Mouse (Mus musculus) CD4-positive, CD25-positive, alpha-beta regulatory T cell, adult 2 months (primary cell): ENCODE data around the gene Il3ra.

Experiments
- DNase-seq: peaks from one replicate; pipeline ENCODE4 v3.0.0-alpha.2; 2012; ENCODE audit warnings: low read depth, low spot score

Il3ra gene

GRCm38 (mm10) chr14:14345948-14346812 is at the start of gene Il3ra:
TSS of gene Il3ra (plus strand) at chr14:14346275.
- peak; percentile 93 for DNase-seq

DNA sequence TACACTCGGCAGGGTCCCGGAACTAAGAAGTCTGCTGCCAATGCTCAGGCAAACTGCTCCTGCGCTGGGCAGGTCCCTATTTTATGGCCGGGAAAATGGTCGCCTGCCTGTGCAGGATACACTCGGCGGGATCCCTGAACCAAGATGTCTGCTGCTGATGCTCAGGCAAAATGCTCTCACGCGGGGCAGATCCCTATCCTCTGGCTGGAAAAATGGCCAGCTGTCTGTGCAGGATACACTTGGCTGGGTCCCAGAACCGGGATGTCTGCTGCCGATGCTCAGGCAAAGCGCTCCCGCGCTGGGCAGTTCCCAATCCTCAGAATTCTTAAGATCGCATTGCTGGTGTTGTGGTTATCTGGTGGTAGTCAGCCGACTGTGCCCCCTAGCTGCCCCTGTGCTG is 37.1 kb upstream of the Il3ra start:
- DNase-seq: no peak

- no peak for DNase-seq
Measured at GRCm38 (mm10) chr14:14309416-14309815, 36.7 kb upstream of the Il3ra start.

DNA sequence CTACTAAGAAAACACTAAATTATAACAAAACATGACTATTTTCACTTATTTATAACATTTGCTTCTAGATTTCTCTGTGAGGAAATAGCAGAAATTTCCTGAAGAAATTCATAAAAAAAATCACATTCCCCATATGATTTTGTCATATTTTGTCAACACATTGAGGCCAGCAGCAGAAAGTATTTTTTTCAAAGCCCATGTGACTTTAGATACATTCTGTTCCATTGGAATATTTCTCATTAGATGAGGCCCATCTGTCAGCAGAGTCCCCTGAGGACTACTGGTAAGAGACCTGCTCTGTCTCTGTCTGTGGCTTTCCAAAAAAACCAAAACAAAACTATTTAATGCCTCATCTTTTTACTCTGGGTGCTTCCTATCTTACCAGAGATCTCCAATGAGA is 23.5 kb upstream of the Il3ra start, which contains the start of gene Olfr31:
Gene Olfr31, plus strand, starts transcription at position 301 of the 400 bp plus-strand sequence.
- no peak for DNase-seq

GRCm38 (mm10) chr14:14345113-14345871 is 783 bp upstream of the Il3ra start:
- peak; percentile 98 for DNase-seq

GRCm38 (mm10) chr14:14346813-14347100 is 682 bp downstream of the Il3ra start:
- DNase-seq: no peak

DNA sequence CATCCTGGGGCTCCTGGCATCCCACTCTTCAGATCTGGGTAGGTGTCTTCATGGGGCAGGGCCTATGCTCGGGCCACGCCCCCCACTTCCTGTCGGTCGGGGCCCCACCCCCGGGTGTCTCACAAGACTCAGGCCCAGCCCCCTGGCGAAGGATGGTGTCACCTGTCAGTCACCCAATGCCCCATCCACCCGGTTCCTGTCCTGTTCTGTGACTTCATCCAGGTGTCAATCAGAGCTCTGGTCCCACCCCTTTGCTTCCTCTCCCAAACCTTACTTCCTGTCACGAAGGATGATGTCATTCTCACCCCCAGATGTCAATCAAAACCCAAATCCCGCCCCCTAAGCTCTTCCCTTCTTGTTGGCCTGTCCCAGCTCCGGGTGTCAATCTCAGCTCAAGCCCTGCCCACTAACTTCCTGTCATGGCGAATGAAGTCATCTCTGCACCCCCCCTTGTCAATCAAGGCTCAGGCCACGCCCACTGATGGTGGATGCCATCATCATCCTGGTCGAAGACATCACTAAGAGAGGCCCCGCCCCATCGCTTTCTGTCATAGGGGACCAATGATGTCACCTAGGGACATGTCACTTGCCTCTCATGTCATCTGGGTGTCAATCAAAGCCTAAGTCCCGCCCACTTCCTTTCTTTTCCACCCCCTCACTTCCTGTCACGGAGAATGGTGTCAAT is 1.2 kb downstream of the Il3ra start:
- DNase-seq: peak; percentile 79

DNA sequence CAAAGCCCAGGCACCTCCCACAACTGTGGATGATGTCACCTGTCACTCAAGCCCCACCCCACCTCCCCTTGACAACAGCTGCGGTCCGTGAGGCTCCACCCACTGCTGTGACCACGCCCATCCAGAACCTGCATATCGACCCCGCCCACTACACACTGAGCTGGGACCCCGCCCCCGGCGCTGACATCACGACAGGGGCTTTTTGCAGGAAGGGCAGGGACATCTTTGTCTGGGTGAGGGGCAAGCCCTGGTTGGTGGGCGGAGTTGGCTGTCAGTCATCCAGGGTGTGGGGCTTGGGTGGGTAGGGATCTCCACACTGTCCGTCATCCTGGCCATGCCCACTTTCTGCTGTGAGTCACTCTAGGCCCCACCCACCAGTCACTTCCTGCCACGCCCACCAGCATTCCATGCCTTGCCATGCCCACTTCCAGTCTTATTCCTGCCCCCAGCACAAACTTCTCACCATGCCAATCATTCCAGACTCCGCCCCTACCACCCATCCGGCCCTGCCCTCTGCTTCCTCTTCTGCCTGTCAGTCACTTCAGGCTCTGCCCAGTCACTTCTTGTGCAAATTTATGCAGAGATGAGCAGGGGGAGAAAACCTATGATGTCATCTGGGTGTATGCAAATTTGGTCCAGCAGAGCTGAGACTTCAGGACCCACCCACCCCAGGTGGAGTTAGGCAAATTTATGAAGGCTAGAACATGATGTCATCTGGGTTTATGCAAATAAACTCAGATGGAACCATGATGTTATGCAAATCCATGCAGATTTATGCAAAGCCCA is 2.0 kb downstream of the Il3ra start:
- peak; percentile 77 for DNase-seq

- DNase-seq: peak; percentile 42
Measured at GRCm38 (mm10) chr14:14348674-14349401, 2.8 kb downstream of the Il3ra start.

- peak; percentile 76 for DNase-seq
Measured at GRCm38 (mm10) chr14:14349485-14350262, 3.6 kb downstream of the Il3ra start.

- peak; percentile 43 for DNase-seq
Measured at GRCm38 (mm10) chr14:14350263-14351147, 4.4 kb downstream of the Il3ra start.

DNA sequence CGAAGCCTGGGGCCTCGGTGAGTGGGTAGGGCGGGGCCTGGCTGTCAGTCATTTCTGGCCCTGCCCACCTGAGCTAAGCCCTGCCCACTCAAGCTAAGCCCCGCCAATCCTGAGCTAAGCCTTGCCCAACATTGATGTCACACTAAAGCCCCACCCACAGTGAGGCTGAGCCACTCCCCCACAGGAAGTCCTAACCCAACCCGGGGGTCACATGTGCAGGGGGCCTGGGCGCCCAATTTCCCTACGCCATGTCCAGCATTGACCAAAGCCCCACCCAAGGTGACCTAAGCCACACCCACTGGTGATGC is 5.0 kb downstream of the Il3ra start:
- DNase-seq: peak; percentile 37

DNA sequence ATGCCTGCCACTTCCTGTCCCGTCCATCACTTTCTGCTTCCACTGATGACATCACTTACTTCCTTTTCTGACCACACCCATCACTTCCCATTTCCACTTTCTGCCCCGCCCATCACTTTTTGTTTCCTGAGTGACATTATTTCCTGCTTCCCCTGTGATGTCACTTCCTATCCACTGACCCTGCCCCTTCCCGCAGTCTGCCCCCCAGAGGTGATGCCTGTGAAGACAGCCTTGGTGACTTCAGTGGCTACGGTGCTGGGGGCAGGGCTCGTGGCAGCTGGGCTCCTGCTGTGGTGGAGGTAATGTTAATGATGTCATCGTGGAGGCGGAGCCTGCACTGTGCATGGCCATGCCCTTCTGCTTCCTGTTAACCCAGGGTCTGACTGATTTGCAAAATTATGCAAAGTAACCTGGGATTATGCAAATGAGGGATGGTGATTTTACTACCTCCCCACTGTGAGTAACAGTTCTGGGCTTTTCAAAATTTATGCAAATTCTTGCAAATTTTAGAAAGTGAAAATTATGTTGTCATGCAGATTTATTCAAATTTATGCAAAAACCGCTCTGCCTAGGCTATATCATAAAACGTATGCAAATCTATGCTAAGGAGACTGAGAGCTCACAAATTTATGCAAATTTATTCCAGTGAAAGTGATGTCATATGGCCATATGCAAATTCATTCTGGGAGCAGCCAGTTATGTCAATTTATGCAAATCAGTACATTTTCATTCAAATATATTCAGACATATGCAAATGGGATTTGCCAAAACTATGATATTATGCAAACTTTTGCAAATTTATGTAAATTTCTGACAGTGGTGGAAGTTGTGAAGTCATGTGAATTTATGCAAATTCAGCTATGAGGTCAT is 5.9 kb downstream of the Il3ra start:
- DNase-seq: peak; percentile 65

DNA sequence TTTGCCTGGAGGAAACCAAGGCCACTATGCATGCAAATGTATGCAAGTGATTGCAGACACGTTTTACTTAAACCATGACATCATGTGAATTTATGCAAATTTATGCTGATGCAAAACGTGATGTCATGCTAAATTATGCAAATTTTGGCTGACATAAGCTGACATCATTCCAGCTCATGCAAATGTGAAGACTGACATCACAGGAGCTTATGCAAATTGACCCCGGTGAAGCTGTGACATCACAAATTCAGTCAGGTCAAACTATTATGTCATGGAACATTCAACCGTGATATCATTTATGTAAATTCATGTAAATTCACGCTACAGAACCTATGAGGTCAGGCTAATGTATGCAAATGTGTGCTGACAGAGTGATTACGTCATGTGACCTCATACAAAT is 6.5 kb downstream of the Il3ra start:
- DNase-seq: peak; percentile 53

GRCm38 (mm10) chr14:14353081-14353732 is 7.1 kb downstream of the Il3ra start:
- peak; percentile 46 for DNase-seq

DNA sequence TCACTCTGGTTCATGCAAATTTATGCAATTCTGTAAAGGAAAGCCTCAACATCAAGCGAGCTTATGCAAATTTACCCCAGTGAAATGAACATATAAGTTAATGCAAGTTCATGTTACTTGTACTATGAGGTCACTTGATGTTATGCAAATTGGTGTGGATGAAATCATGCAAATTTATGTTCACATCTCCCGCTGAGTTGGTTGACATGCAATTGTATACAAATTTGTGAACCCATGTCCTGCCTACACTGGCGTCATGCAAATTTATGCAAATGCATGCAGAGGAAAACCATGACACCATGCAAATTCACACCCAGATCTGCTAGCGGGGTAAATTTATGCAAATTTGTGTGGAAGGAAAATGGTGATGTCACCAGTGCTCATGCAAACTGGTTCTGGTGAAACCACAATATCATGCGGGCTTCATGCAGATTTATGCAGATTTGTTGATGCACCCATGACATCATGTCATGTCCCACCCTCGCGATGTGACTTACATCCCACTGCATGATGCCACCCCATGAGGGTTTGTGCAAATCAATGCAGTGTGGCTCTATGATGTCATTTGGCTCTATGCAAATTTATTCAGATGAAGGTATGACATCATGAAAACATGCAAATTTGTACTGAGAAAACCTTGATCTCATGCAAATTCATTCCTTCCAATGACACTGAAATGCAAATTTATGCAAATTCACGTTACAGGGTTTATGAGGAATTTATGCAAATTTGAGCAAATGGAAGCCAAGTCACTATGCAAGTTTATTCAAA is 7.8 kb downstream of the Il3ra start:
- peak; percentile 35 for DNase-seq
